Mouse (Mus musculus) bone marrow macrophage, adult 2 months (primary cell): ENCODE measurements around the gene Ftl1-ps1.

Experiments used
- CTCF ChIP-seq: IDR thresholded peaks from 2 replicates; pipeline ENCODE4 v1.5.1; 2012; ENCODE audit warnings: low read depth, mild to moderate bottlenecking, low read length, moderate library complexity
- POLR2A ChIP-seq: IDR thresholded peaks from 2 replicates; pipeline ENCODE4 v1.6.1; 2012; ENCODE audit warnings: mild to moderate bottlenecking, low read depth, low read length, borderline replicate concordance

- TF ChIP-seq CTCF (no peak), POLR2A (no peak)
These were observed 40.4 kb downstream of the Ftl1-ps1 start for GRCm38 (mm10) chr13:74439895-74440294.
